Mouse (Mus musculus) liver, embryonic 14 days (tissue): Measurements from ENCODE around the gene Blcap. TPM values are rescaled to one million over a fixed set of nuclear protein-coding genes. Genes with fewer than 3 reads are reported as not detected.

Experiments used
- polyA plus RNA-seq: library from polyadenylated mRNA; depleted of rRNA; stranded (reverse); fragments of >200 nt; gene quantifications from 2 replicates; pipeline ENCODE4 v1.2.3, GENCODE M21; 2012; rRNA removed

The Blcap gene
- polyA plus RNA-seq: 6.0 and 6.1 TPM in 2 replicates

DNA sequence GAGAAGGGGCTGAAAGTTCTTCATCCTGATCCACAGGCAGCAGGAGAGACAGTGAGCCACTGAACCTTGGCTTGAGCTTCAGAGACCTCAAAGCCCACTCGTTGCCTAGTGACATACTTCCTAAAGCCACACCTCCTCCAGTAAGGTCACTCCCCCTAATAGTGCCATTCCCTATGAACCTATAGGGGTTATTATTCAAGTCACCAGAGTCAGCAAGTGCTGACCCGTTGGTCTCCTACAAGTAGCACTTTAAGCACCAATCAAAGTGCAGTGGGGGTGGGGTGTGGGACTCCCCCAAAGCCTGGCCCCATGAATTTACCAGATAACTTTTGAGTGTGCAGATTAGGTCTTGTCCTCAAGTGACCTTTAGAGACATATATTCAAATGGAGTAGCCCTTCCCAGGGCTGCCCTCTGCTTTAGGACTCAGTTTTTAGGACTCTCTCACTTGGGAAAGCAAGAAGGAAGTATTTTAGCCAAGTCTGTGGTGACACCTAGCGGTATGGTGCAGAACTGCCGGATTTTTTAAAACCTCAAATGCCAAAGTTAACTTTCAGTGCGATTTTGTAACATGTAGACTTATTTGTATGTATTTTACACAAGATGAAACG is at the start of gene Blcap:
Gene Blcap (minus strand): TSS at position 51 of the 609 bp plus-strand sequence.

DNA sequence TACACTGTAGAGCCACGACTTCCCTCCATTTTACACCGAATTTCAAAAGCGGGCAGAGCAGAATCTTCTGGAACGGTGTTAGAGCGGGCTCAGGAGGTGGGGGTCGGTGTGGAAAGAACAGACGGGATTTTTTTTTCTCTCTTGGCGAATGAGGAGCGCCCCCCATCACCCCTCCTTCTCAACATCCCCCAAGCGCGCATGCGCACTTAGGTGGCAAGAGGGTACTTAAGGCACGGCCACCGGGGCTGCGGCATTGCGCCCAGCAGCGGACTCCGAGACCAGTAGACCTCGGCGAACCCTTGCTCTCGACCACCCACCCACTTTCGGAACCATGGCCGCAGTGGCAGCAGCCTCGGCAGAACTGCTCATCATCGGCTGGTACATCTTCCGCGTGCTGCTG is 11.2 kb downstream of the Blcap start, which contains the start of gene Nnat:
Gene Nnat (plus strand): TSS at position 221 of the 400 bp plus-strand sequence.

Other genes with a start within 250 kb of the Blcap start
- 0.09 TPM in 1 of 2 replicates, not detected in the other for gene Ghrh, start 223.8 kb downstream of the Blcap start, polyA plus RNA-seq
- gene Manbal, start 203.7 kb downstream of the Blcap start, polyA plus RNA-seq: 14.1 and 14.8 TPM in 2 replicates
- 2.2 and 3.2 TPM in 2 replicates for gene Src, start 152.8 kb downstream of the Blcap start, polyA plus RNA-seq
- gene Nnat, start 11.2 kb downstream of the Blcap start, polyA plus RNA-seq: 10.4 and 12.2 TPM in 2 replicates
- 13.1 and 13.2 TPM in 2 replicates for gene Ctnnbl1, start 166.1 kb upstream of the Blcap start, polyA plus RNA-seq